In genomic region chr6:106835316-106835715, GRCm38 (mm10) we compare ENCODE assay signal across 27 mouse cellular contexts. TPM values are rescaled to one million over a fixed set of nuclear protein-coding genes. Genes with fewer than 3 reads are reported as not detected.
DNase-seq lines count a peak whose midpoint lies in the region; ATAC-seq lines count a peak whose summit lies in the region.
"Had no signal": no experiment of that assay in that cellular context is flagged by ENCODE, and none has a peak within 500 bp of the region (broad histone marks: within the 10 kb centered on the region; RNA-seq: fewer than 3 reads in every experiment).

No protein-coding gene starts in this region.

- DNase-seq in forebrain, embryonic 14.5 days (ENCODE audit: low spot score), result peak; percentile 10
- DNase-seq in 416B (ENCODE audit: low read depth), result peak; percentile 39
- DNase-seq in cerebellum, adult 18-20 months, result peak; percentile 25 to 31
- DNase-seq in cerebellum, postnatal 14 days, result peak; percentile 22 to 59
- no peak for DNase-seq in adrenal gland, adult 8-10 months
- DNase-seq in heart, adult 18-20 months, result no peak
- DNase-seq: embryo, embryonic 11 days; heart, postnatal 10 days; kidney, postnatal 25 days; liver, postnatal 0 days; lung, postnatal 10 days; thymus, adult 18-20 months; thymus, postnatal 36 days had no signal

- no peak for ATAC-seq in forebrain, embryonic 14.5 days
- ATAC-seq in forebrain, embryonic 13.5 days, result no peak
- ATAC-seq: forebrain, embryonic 15.5 days; liver, postnatal 0 days; Patski had no signal

- no peaks in the 10 kb centered on the region for H3K9me3 ChIP-seq in forebrain, embryonic 14.5 days (replicated peaks; ENCODE audit: control insufficient read depth, low read length)
- H3K9me3 ChIP-seq in forebrain, embryonic 13.5 days (replicated peaks), result no peaks in the 10 kb centered on the region
- H3K9me3 ChIP-seq: embryonic facial prominence, embryonic 13.5 days; forebrain, embryonic 15.5 days; G1E; heart, embryonic 12.5 days; hindbrain, embryonic 12.5 days; limb, embryonic 12.5 days; midbrain, embryonic 10.5 days; neural tube, embryonic 15.5 days had no signal

- no peaks in the 10 kb centered on the region for H3K27me3 ChIP-seq in forebrain, embryonic 14.5 days (replicated peaks; ENCODE audit: control insufficient read depth, insufficient read depth, low read length)
- H3K27me3 ChIP-seq in forebrain, embryonic 13.5 days, result no peaks in the 10 kb centered on the region
- H3K27me3 ChIP-seq: CH12.LX; embryonic facial prominence, embryonic 13.5 days; forebrain, embryonic 15.5 days; heart, embryonic 12.5 days; hindbrain, embryonic 12.5 days; limb, embryonic 12.5 days; neural tube, embryonic 15.5 days; Patski had no signal

- no peaks in the 10 kb centered on the region for H3K36me3 ChIP-seq in forebrain, embryonic 14.5 days (ENCODE audit: control insufficient read depth, insufficient read depth, low read length)
- no peaks in the 10 kb centered on the region for H3K36me3 ChIP-seq in forebrain, embryonic 13.5 days (ENCODE audit: poor library complexity, severe bottlenecking)
- H3K36me3 ChIP-seq: embryonic facial prominence, embryonic 13.5 days; forebrain, embryonic 15.5 days; G1E; heart, embryonic 12.5 days; hindbrain, embryonic 12.5 days; limb, embryonic 12.5 days; midbrain, embryonic 10.5 days; neural tube, embryonic 15.5 days had no signal

- no peaks in the 10 kb centered on the region for H3K4me1 ChIP-seq in forebrain, embryonic 14.5 days (ENCODE audit: control insufficient read depth, insufficient read depth, low read length)
- no peaks in the 10 kb centered on the region for H3K4me1 ChIP-seq in forebrain, embryonic 13.5 days
- H3K4me1 ChIP-seq: embryonic facial prominence, embryonic 13.5 days; forebrain, embryonic 15.5 days; heart, embryonic 12.5 days; hindbrain, embryonic 12.5 days; midbrain, embryonic 10.5 days; neural tube, embryonic 15.5 days had no signal

- no peak overlapping the region for H3K27ac ChIP-seq in forebrain, embryonic 14.5 days (ENCODE audit: low read depth, low read length)
- no peak overlapping the region for H3K27ac ChIP-seq in forebrain, embryonic 13.5 days
- H3K27ac ChIP-seq: embryonic facial prominence, embryonic 13.5 days; forebrain, embryonic 15.5 days; hindbrain, embryonic 12.5 days; layer of hippocampus, adult 2 months; limb, embryonic 12.5 days; midbrain, embryonic 10.5 days; neural tube, embryonic 15.5 days had no signal

- H3K4me3 ChIP-seq in forebrain, embryonic 14.5 days (ENCODE audit: low read depth, low read length), result no peak overlapping the region
- no peak overlapping the region for H3K4me3 ChIP-seq in forebrain, embryonic 13.5 days
- H3K4me3 ChIP-seq: embryonic facial prominence, embryonic 13.5 days; erythroblast, embryonic 14.5 days; forebrain, embryonic 15.5 days; heart, embryonic 12.5 days; hindbrain, embryonic 12.5 days; layer of hippocampus, adult 2 months; limb, embryonic 12.5 days; midbrain, embryonic 10.5 days; neural tube, embryonic 15.5 days had no signal

- no peak overlapping the region for H3K9ac ChIP-seq in forebrain, embryonic 14.5 days (ENCODE audit: low read length)
- no peak overlapping the region for H3K9ac ChIP-seq in forebrain, embryonic 13.5 days
- H3K9ac ChIP-seq: embryonic facial prominence, embryonic 13.5 days; forebrain, embryonic 15.5 days; heart, embryonic 12.5 days; hindbrain, embryonic 12.5 days; limb, embryonic 12.5 days; liver, postnatal 0 days; neural tube, embryonic 15.5 days had no signal

- H3K4me2 ChIP-seq in forebrain, embryonic 14.5 days (ENCODE audit: low read length), result no peak overlapping the region
- H3K4me2 ChIP-seq in forebrain, embryonic 13.5 days, result no peak overlapping the region
- H3K4me2 ChIP-seq: embryonic facial prominence, embryonic 13.5 days; forebrain, embryonic 15.5 days; heart, embryonic 12.5 days; hindbrain, embryonic 12.5 days; limb, embryonic 12.5 days; liver, embryonic 11.5 days; neural tube, embryonic 15.5 days had no signal

- WGBS in forebrain, embryonic 14.5 days, result 54% methylated on average over 2 of the region's 2 CpGs
- 67% methylated on average over 2 of the region's 2 CpGs for WGBS in forebrain, embryonic 13.5 days

RNA-seq across cellular contexts. Expression of gene Crbn, which starts 35.4 kb away (rescaled TPM):
- polyA plus RNA-seq in forebrain, embryonic 14.5 days (2014; fragmentation: Nextera tagmentation; extraction: Ambion mirVana), result 63.4 and 69.4 TPM in 2 replicates
- polyA plus RNA-seq in forebrain, embryonic 13.5 days (2015; fragmentation: Nextera tagmentation; extraction: Ambion mirVana), result 50.1 and 56.5 TPM in 2 replicates
- 10 to 100 TPM; 73.5 to 79.2 (median 73.9) TPM for total RNA-seq in adrenal gland, adult 8-10 months (2022)
- 10 to 100 TPM; 45.3 to 61.8 TPM for total RNA-seq in heart, adult 18-20 months (2021)

Comparison
In these comparisons a context has a peak if more than half of its experiments do, and no peak if none do; other contexts are left out.
1. DNase-seq: peak in forebrain, embryonic 14.5 days (single experiment), 416B (single experiment), cerebellum, adult 18-20 months (2 of 2) and cerebellum, postnatal 14 days (2 of 2); none in adrenal gland, adult 8-10 months (single experiment) and heart, adult 18-20 months (0 of 2).